Mouse (Mus musculus): ENCODE measurements around the gene Gucy2e.

Gucy2e gene

GRCm38 (mm10) chr11:69236061-69236925 lies 543 bp downstream of the Gucy2e start:
- DNase-seq (ENCODE audit: low spot score): no peak

- DNase-seq (ENCODE audit: low spot score): peak; percentile 69
These were observed 1.4 kb downstream of the Gucy2e start for GRCm38 (mm10) chr11:69235285-69236060.

- no peak for DNase-seq (ENCODE audit: low spot score)
These were observed 3.7 kb downstream of the Gucy2e start for GRCm38 (mm10) chr11:69233141-69233540.

- DNase-seq (ENCODE audit: low spot score): no peak
These were observed 6.4 kb downstream of the Gucy2e start for GRCm38 (mm10) chr11:69230420-69230819.

GRCm38 (mm10) chr11:69225715-69226114 lies 11.1 kb downstream of the Gucy2e start:
- DNase-seq (ENCODE audit: low spot score): no peak

- DNase-seq (ENCODE audit: low spot score): no peak
These were observed 13.7 kb downstream of the Gucy2e start for GRCm38 (mm10) chr11:69223101-69223500.

- no peak for DNase-seq (ENCODE audit: low spot score)
These were observed 15.8 kb downstream of the Gucy2e start for GRCm38 (mm10) chr11:69221070-69221469.

- no peak for DNase-seq (ENCODE audit: low spot score)
These were observed 18.2 kb downstream of the Gucy2e start for GRCm38 (mm10) chr11:69218661-69219060.

GRCm38 (mm10) chr11:69217411-69217810 lies 19.4 kb downstream of the Gucy2e start:
- no peak for DNase-seq (ENCODE audit: low spot score)

- no peak for DNase-seq (ENCODE audit: low spot score)
These were observed 25.4 kb downstream of the Gucy2e start for GRCm38 (mm10) chr11:69211431-69211830.

GRCm38 (mm10) chr11:69202469-69203230 lies 34.2 kb downstream of the Gucy2e start:
- no peak for DNase-seq (ENCODE audit: low spot score)

- DNase-seq (ENCODE audit: low spot score): no peak
These were observed 36.6 kb downstream of the Gucy2e start for GRCm38 (mm10) chr11:69200231-69200630.

GRCm38 (mm10) chr11:69199251-69199650 lies 37.6 kb downstream of the Gucy2e start:
- DNase-seq (ENCODE audit: low spot score): no peak

GRCm38 (mm10) chr11:69197743-69198142 lies 39.1 kb downstream of the Gucy2e start, which contains the start of gene Alox8:
Alox8 (minus strand) TSS chr11:69197843.
- no peak for DNase-seq (ENCODE audit: low spot score)

GRCm38 (mm10) chr11:69197194-69197593 lies 39.6 kb downstream of the Gucy2e start:
- no peak for DNase-seq (ENCODE audit: low spot score)

- DNase-seq (ENCODE audit: low spot score): no peak
These were observed 40.1 kb downstream of the Gucy2e start for GRCm38 (mm10) chr11:69196766-69197165.

- DNase-seq (ENCODE audit: low spot score): peak; percentile 27
These were observed 44.0 kb downstream of the Gucy2e start for GRCm38 (mm10) chr11:69192840-69193239.

GRCm38 (mm10) chr11:69185936-69186335 lies 50.9 kb downstream of the Gucy2e start:
- DNase-seq (ENCODE audit: low spot score): no peak

GRCm38 (mm10) chr11:69185031-69185430 lies 51.8 kb downstream of the Gucy2e start:
- no peak for DNase-seq (ENCODE audit: low spot score)

- DNase-seq (ENCODE audit: low spot score): no peak
These were observed 56.7 kb downstream of the Gucy2e start for GRCm38 (mm10) chr11:69180120-69180519.

- no peak for DNase-seq (ENCODE audit: low spot score)
These were observed 57.3 kb downstream of the Gucy2e start for GRCm38 (mm10) chr11:69179512-69179911.

GRCm38 (mm10) chr11:69178525-69178924 lies 58.3 kb downstream of the Gucy2e start:
- DNase-seq (ENCODE audit: low spot score): no peak
